Mouse (Mus musculus) bone marrow, adult 2 months (tissue): ENCODE data around the gene Ints3.

Experiments
- CTCF ChIP-seq: fragments of 200-500 bp; IDR thresholded peaks from 2 replicates; pipeline ENCODE4 v1.5.1; 2011; ENCODE audit warnings: low read length, control low read depth; ENCODE audit not compliant: control insufficient read depth, insufficient read depth
- POLR2A ChIP-seq: fragments of 200-500 bp; IDR thresholded peaks from 2 replicates; pipeline ENCODE4 v1.6.1; 2011; ENCODE audit warnings: low read depth, mild to moderate bottlenecking, control low read depth, low read length, borderline replicate concordance; ENCODE audit not compliant: control insufficient read depth

GRCm38 (mm10) chr3:90459727-90460126, 26.3 kb upstream of the Ints3 start:
- TF ChIP-seq CTCF: no peak
- TF ChIP-seq POLR2A: no peak
